Mouse (Mus musculus): ENCODE data around the gene Tmem262.

DNA sequence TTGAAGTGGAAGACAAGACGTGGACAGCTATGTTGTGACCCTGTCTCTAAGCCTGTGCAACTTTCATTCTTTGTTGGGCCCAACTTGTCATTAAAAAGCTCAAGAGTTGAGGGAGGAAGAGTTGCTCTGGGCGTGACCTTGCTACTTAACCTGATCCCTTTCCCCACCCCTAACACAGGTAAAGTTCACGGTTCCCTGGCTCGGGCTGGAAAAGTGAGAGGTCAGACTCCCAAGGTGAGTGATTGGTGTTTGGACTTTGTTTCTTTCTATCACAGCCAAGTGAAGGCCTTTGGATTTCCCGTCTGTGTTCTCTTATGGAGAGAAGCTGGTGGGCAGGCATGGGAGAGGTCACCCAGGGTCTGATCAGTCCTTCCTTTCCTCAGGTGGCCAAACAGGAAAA is 20.9 kb upstream of the Tmem262 start:
- TF ChIP-seq CTCF (IDR thresholded peaks at IDR 0.05; ENCODE audit: low read depth, low read length) (no peak), TAL1 (conservative IDR thresholded peaks at IDR 0.05; ENCODE audit: low read depth, low read length) (no peak)

Data from G1E (cell line).